16 mouse cellular contexts compared by ENCODE assay signal in genomic region chr4:133442194-133442593, GRCm38 (mm10). TPM values are rescaled to one million over a fixed set of nuclear protein-coding genes. Genes with fewer than 3 reads are reported as not detected.
DNase-seq lines count a peak whose midpoint lies in the region; ATAC-seq and TF ChIP-seq lines count a peak whose summit lies in the region.
"Had no signal": no experiment of that assay in that cellular context is flagged by ENCODE, and none has a peak within 500 bp of the region (broad histone marks: within the 10 kb centered on the region; RNA-seq: fewer than 3 reads in every experiment).

No protein-coding gene starts in this region.

- peaks cover 13% of the 10 kb centered on the region for H3K4me1 ChIP-seq in forebrain, postnatal 0 days (ENCODE audit: insufficient read depth)
- H3K4me1 ChIP-seq in forebrain, embryonic 12.5 days, result peaks cover 37% of the 10 kb centered on the region
- peaks cover 18% of the 10 kb centered on the region for H3K4me1 ChIP-seq in hindbrain, postnatal 0 days (ENCODE audit: insufficient read depth, low read length)
- peaks cover 13% of the 10 kb centered on the region for H3K4me1 ChIP-seq in hindbrain, embryonic 14.5 days (replicated peaks; ENCODE audit: control insufficient read depth, insufficient read depth, low read length)
- H3K4me1 ChIP-seq in embryonic facial prominence, embryonic 10.5 days, result peaks cover 63% of the 10 kb centered on the region
- H3K4me1 ChIP-seq in limb, embryonic 14.5 days (ENCODE audit: control insufficient read depth, insufficient read depth, low read length), result peaks cover 32% of the 10 kb centered on the region

- no peak for DNase-seq in forebrain, postnatal 0 days
- no peak for DNase-seq in hindbrain, postnatal 0 days (ENCODE audit: low spot score)
- DNase-seq in hindbrain, embryonic 14.5 days (ENCODE audit: low spot score), result no peak
- DNase-seq in embryonic facial prominence, embryonic 10.5 days (ENCODE audit: low spot score), result no peak
- no peak for DNase-seq in limb, embryonic 14.5 days (ENCODE audit: low spot score)
- DNase-seq in left cerebral cortex, adult 11 months (ENCODE audit: low spot score), result no peak
- no peak for DNase-seq in spleen, postnatal 10 days (ENCODE audit: low spot score in 2 of 2)
- DNase-seq: cerebellum, adult 8-10 months; layer of hippocampus, postnatal 36 days; thymus, postnatal 14 days had no signal

- no peak overlapping the region for H3K4me2 ChIP-seq in forebrain, postnatal 0 days (ENCODE audit: low read depth)
- no peak overlapping the region for H3K4me2 ChIP-seq in forebrain, embryonic 12.5 days
- no peak overlapping the region for H3K4me2 ChIP-seq in hindbrain, postnatal 0 days (ENCODE audit: low read depth, low read length)
- H3K4me2 ChIP-seq in hindbrain, embryonic 14.5 days (replicated peaks), result no peak overlapping the region
- H3K4me2 ChIP-seq in limb, embryonic 14.5 days (replicated peaks; ENCODE audit: low read depth, low read length, severe bottlenecking), result no peak overlapping the region
- H3K4me2 ChIP-seq: neural tube, embryonic 13.5 days had no signal

- peak overlapping the region; percentile 67; the same call in 1 of the 2 replicates for H3K27ac ChIP-seq in forebrain, postnatal 0 days (ENCODE audit: low read depth, low read length)
- H3K27ac ChIP-seq in forebrain, embryonic 12.5 days, result no peak overlapping the region
- H3K27ac ChIP-seq in hindbrain, postnatal 0 days, result peak overlapping the region; percentile 78; the same call in 1 of the 2 replicates
- no peak overlapping the region for H3K27ac ChIP-seq in hindbrain, embryonic 14.5 days
- peak overlapping the region; percentile 84 for H3K27ac ChIP-seq in embryonic facial prominence, embryonic 10.5 days (replicated peaks)
- peak overlapping the region; percentile 72 for H3K27ac ChIP-seq in limb, embryonic 14.5 days (replicated peaks; ENCODE audit: low read depth, low read length)
- H3K27ac ChIP-seq: liver, embryonic 14.5 days had no signal

- H3K9ac ChIP-seq in forebrain, postnatal 0 days, result no peak overlapping the region
- H3K9ac ChIP-seq in forebrain, embryonic 12.5 days, result no peak overlapping the region
- no peak overlapping the region for H3K9ac ChIP-seq in hindbrain, postnatal 0 days (replicated peaks; ENCODE audit: low read length)
- no peak overlapping the region for H3K9ac ChIP-seq in hindbrain, embryonic 14.5 days
- H3K9ac ChIP-seq in limb, embryonic 14.5 days (ENCODE audit: low read depth, low read length, severe bottlenecking), result no peak overlapping the region
- H3K9ac ChIP-seq: liver, embryonic 14.5 days; neural tube, embryonic 13.5 days had no signal

- WGBS in forebrain, postnatal 0 days, result 31% methylated on average over 3 of the region's 3 CpGs
- WGBS in forebrain, embryonic 12.5 days, result 50% methylated on average over 3 of the region's 3 CpGs
- WGBS in hindbrain, postnatal 0 days, result 34% methylated on average over 3 of the region's 3 CpGs
- WGBS in hindbrain, embryonic 14.5 days, result 35% methylated on average over 3 of the region's 3 CpGs
- 32% methylated on average over 3 of the region's 3 CpGs for WGBS in embryonic facial prominence, embryonic 10.5 days
- 49% methylated on average over 3 of the region's 3 CpGs for WGBS in limb, embryonic 14.5 days

- no peaks in the 10 kb centered on the region for H3K9me3 ChIP-seq in forebrain, postnatal 0 days (ENCODE audit: low read length)
- H3K9me3 ChIP-seq in forebrain, embryonic 12.5 days, result no peaks in the 10 kb centered on the region
- no peaks in the 10 kb centered on the region for H3K9me3 ChIP-seq in hindbrain, postnatal 0 days (ENCODE audit: low read length)
- no peaks in the 10 kb centered on the region for H3K9me3 ChIP-seq in hindbrain, embryonic 14.5 days (ENCODE audit: control insufficient read depth, low read length)
- no peaks in the 10 kb centered on the region for H3K9me3 ChIP-seq in embryonic facial prominence, embryonic 10.5 days
- H3K9me3 ChIP-seq in limb, embryonic 14.5 days (ENCODE audit: control insufficient read depth, low read length), result no peaks in the 10 kb centered on the region
- H3K9me3 ChIP-seq: neural tube, embryonic 13.5 days had no signal

- TF ChIP-seq POLR2A in limb, embryonic 14.5 days (IDR thresholded peaks at IDR 0.05; ENCODE audit: borderline replicate concordance, extremely low read depth, insufficient read depth, insufficient read length), result no peak

- H3K27me3 ChIP-seq in forebrain, postnatal 0 days (ENCODE audit: insufficient read depth, low read length), result no peaks in the 10 kb centered on the region; the same call in 1 of the 2 replicates
- H3K27me3 ChIP-seq in forebrain, embryonic 12.5 days, result no peaks in the 10 kb centered on the region
- H3K27me3 ChIP-seq in hindbrain, postnatal 0 days (ENCODE audit: insufficient read depth, low read length), result no peaks in the 10 kb centered on the region
- H3K27me3 ChIP-seq in hindbrain, embryonic 14.5 days (ENCODE audit: control insufficient read depth, insufficient read depth, low read length), result no peaks in the 10 kb centered on the region
- H3K27me3 ChIP-seq in embryonic facial prominence, embryonic 10.5 days (replicated peaks; ENCODE audit: low read depth, poor library complexity, severe bottlenecking), result no peaks in the 10 kb centered on the region
- no peaks in the 10 kb centered on the region for H3K27me3 ChIP-seq in limb, embryonic 14.5 days (ENCODE audit: control insufficient read depth, insufficient read depth, low read length)
- H3K27me3 ChIP-seq: neural tube, embryonic 13.5 days had no signal

- H3K36me3 ChIP-seq in forebrain, postnatal 0 days (ENCODE audit: insufficient read depth), result no peaks in the 10 kb centered on the region
- no peaks in the 10 kb centered on the region for H3K36me3 ChIP-seq in forebrain, embryonic 12.5 days (replicated peaks)
- H3K36me3 ChIP-seq in hindbrain, postnatal 0 days (ENCODE audit: insufficient read depth, low read length), result no peaks in the 10 kb centered on the region
- H3K36me3 ChIP-seq in hindbrain, embryonic 14.5 days (replicated peaks; ENCODE audit: control insufficient read depth, insufficient read depth), result no peaks in the 10 kb centered on the region
- H3K36me3 ChIP-seq in embryonic facial prominence, embryonic 10.5 days (replicated peaks), result no peaks in the 10 kb centered on the region
- H3K36me3 ChIP-seq in limb, embryonic 14.5 days (ENCODE audit: control insufficient read depth, insufficient read depth, low read length), result no peaks in the 10 kb centered on the region
- H3K36me3 ChIP-seq: neural tube, embryonic 13.5 days had no signal

- no peak for TF ChIP-seq CTCF in forebrain, postnatal 0 days (IDR thresholded peaks at IDR 0.05; ENCODE audit: low read depth)
- TF ChIP-seq CTCF in hindbrain, postnatal 0 days (IDR thresholded peaks at IDR 0.05; ENCODE audit: low read depth), result no peak

- no peak overlapping the region for H3K4me3 ChIP-seq in forebrain, postnatal 0 days (ENCODE audit: low read depth, low read length)
- H3K4me3 ChIP-seq in forebrain, embryonic 12.5 days (replicated peaks), result no peak overlapping the region
- H3K4me3 ChIP-seq in hindbrain, postnatal 0 days (ENCODE audit: low read length), result no peak overlapping the region
- H3K4me3 ChIP-seq in hindbrain, embryonic 14.5 days (replicated peaks; ENCODE audit: low read length), result no peak overlapping the region
- no peak overlapping the region for H3K4me3 ChIP-seq in embryonic facial prominence, embryonic 10.5 days
- no peak overlapping the region for H3K4me3 ChIP-seq in limb, embryonic 14.5 days (replicated peaks; ENCODE audit: low read length)
- H3K4me3 ChIP-seq: neural tube, embryonic 13.5 days had no signal

- no peak for ATAC-seq in forebrain, postnatal 0 days
- no peak for ATAC-seq in forebrain, embryonic 12.5 days (ENCODE audit: low FRiP score)
- no peak for ATAC-seq in hindbrain, postnatal 0 days
- no peak for ATAC-seq in hindbrain, embryonic 14.5 days (ENCODE audit: low FRiP score)
- ATAC-seq in limb, embryonic 14.5 days (ENCODE audit: low FRiP score, low read depth), result no peak
- ATAC-seq: forebrain, embryonic 14.5 days had no signal

RNA-seq across cellular contexts. Expression of gene Tent5b, which starts 37.7 kb away (rescaled TPM):
- 0.23 and 0.62 TPM in 2 replicates for total RNA-seq in forebrain, postnatal 0 days (2014; rRNA removed)
- 0.31 TPM in 2 replicates for polyA plus RNA-seq in forebrain, postnatal 0 days (2015; fragmentation: Nextera tagmentation; extraction: Ambion mirVana)
- polyA plus RNA-seq in forebrain, embryonic 12.5 days (2016; fragmentation: Nextera tagmentation; extraction: Ambion mirVana), result 0.24 and 0.50 TPM in 2 replicates
- 1.3 and 3.6 TPM in 2 replicates for total RNA-seq in hindbrain, postnatal 0 days (2014; rRNA removed)
- 0.49 and 0.55 TPM in 2 replicates for polyA plus RNA-seq in hindbrain, postnatal 0 days (2015; fragmentation: Nextera tagmentation; extraction: Ambion mirVana)
- 0.09 and 0.16 TPM in 2 replicates for polyA plus RNA-seq in hindbrain, embryonic 14.5 days (2014; fragmentation: Nextera tagmentation; extraction: Ambion mirVana)
- polyA plus RNA-seq in embryonic facial prominence, embryonic 10.5 days (2016; fragmentation: Nextera tagmentation; extraction: Ambion mirVana), result 1.0 and 1.2 TPM in 2 replicates
- polyA plus RNA-seq in limb, embryonic 14.5 days (2012; rRNA removed), result 0.80 and 1.0 TPM in 2 replicates
- 1.4 and 1.7 TPM in 2 replicates for polyA plus RNA-seq in limb, embryonic 14.5 days (2014; fragmentation: Nextera tagmentation; extraction: Ambion mirVana)
- total RNA-seq: common myeloid progenitor, adult 5-6 weeks; layer of hippocampus, postnatal 36 days; left cerebral cortex, postnatal 36 days had no signal

RNA-seq across cellular contexts. Expression of gene Trnp1, which starts 56.2 kb away (rescaled TPM):
- total RNA-seq in forebrain, postnatal 0 days (2014; rRNA removed), result 25.7 and 32.1 TPM in 2 replicates
- 14.3 and 17.7 TPM in 2 replicates for polyA plus RNA-seq in forebrain, postnatal 0 days (2015; fragmentation: Nextera tagmentation; extraction: Ambion mirVana)
- 0.97 and 2.2 TPM in 2 replicates for polyA plus RNA-seq in forebrain, embryonic 12.5 days (2016; fragmentation: Nextera tagmentation; extraction: Ambion mirVana)
- 48.1 and 54.5 TPM in 2 replicates for total RNA-seq in hindbrain, postnatal 0 days (2014; rRNA removed)
- 20.9 and 22.0 TPM in 2 replicates for polyA plus RNA-seq in hindbrain, postnatal 0 days (2015; fragmentation: Nextera tagmentation; extraction: Ambion mirVana)
- polyA plus RNA-seq in hindbrain, embryonic 14.5 days (2014; fragmentation: Nextera tagmentation; extraction: Ambion mirVana), result 12.3 and 14.8 TPM in 2 replicates
- 0.57 and 1.1 TPM in 2 replicates for polyA plus RNA-seq in embryonic facial prominence, embryonic 10.5 days (2016; fragmentation: Nextera tagmentation; extraction: Ambion mirVana)
- 5.4 and 7.1 TPM in 2 replicates for polyA plus RNA-seq in limb, embryonic 14.5 days (2012; rRNA removed)
- polyA plus RNA-seq in limb, embryonic 14.5 days (2014; fragmentation: Nextera tagmentation; extraction: Ambion mirVana), result 5.0 and 6.1 TPM in 2 replicates
- total RNA-seq: common myeloid progenitor, adult 5-6 weeks had no signal

Comparison
In these comparisons a context has a peak if more than half of its experiments do, and no peak if none do; other contexts are left out.
1. H3K27ac ChIP-seq: peak in forebrain, postnatal 0 days (single experiment), hindbrain, postnatal 0 days (single experiment), embryonic facial prominence, embryonic 10.5 days (single experiment) and limb, embryonic 14.5 days (single experiment); none in forebrain, embryonic 12.5 days (single experiment) and hindbrain, embryonic 14.5 days (single experiment).